ENCODE assay signal across 24 mouse cellular contexts in genomic region chr15:10717284-10717683, GRCm38 (mm10).
"Had no signal": no experiment of that assay in that cellular context is flagged by ENCODE, and none has a peak within 500 bp of the region (broad histone marks: within the 10 kb centered on the region; RNA-seq: fewer than 3 reads in every experiment).

No protein-coding gene starts in this region.

- H3K27me3 ChIP-seq: hindbrain, embryonic 15.5 days; kidney, embryonic 15.5 days; limb, embryonic 13.5 days had no signal

- H3K4me3 ChIP-seq: heart, adult 2 months; heart, embryonic 13.5 days; heart, embryonic 15.5 days; hindbrain, embryonic 13.5 days; hindbrain, embryonic 15.5 days; kidney, embryonic 15.5 days; limb, embryonic 13.5 days had no signal

- H3K9ac ChIP-seq: forebrain, postnatal 0 days; heart, embryonic 13.5 days; heart, embryonic 15.5 days; hindbrain, embryonic 13.5 days; hindbrain, embryonic 15.5 days; kidney, embryonic 15.5 days; limb, embryonic 13.5 days had no signal

- H3K9me3 ChIP-seq: heart, embryonic 15.5 days; hindbrain, embryonic 13.5 days; hindbrain, embryonic 15.5 days; kidney, embryonic 15.5 days had no signal

- H3K27ac ChIP-seq: heart, adult 2 months; heart, embryonic 13.5 days; heart, embryonic 15.5 days; hindbrain, embryonic 13.5 days; hindbrain, embryonic 15.5 days; hindbrain, postnatal 0 days; kidney, embryonic 15.5 days; kidney, postnatal 0 days; limb, embryonic 13.5 days had no signal

- ATAC-seq: forebrain, postnatal 0 days; hindbrain, postnatal 0 days; intestine, embryonic 16.5 days had no signal

- DNase-seq: forebrain, postnatal 0 days; gastrocnemius, postnatal 14 days; gastrocnemius, postnatal 36 days; heart, adult 2 months; heart, postnatal 14 days; heart, postnatal 36 days; kidney, adult 11 months; kidney, adult 2 months; kidney, adult 9 months; kidney, postnatal 14 days; kidney, postnatal 36 days; layer of hippocampus, adult 9-11 months; layer of hippocampus, postnatal 36 days; left cerebral cortex, postnatal 4 days had no signal

- H3K4me2 ChIP-seq: heart, embryonic 11.5 days; heart, embryonic 13.5 days; heart, embryonic 15.5 days; hindbrain, embryonic 13.5 days; hindbrain, embryonic 15.5 days; kidney, embryonic 15.5 days; limb, embryonic 13.5 days had no signal

- H3K36me3 ChIP-seq: heart, embryonic 13.5 days; heart, embryonic 15.5 days; hindbrain, embryonic 13.5 days; hindbrain, embryonic 15.5 days; kidney, embryonic 15.5 days had no signal
